Mouse (Mus musculus) forebrain, embryonic 11.5 days (tissue): ENCODE results near the gene Txlng. TPM values are rescaled to one million over a fixed set of nuclear protein-coding genes. Genes with fewer than 3 reads are reported as not detected.

Experiments used
- ATAC-seq: fragments of 200-750 bp; cut with Nextera tagmentation; replicated peaks from 2 replicates; pipeline ENCODE4 v1.8.0; 2017; ENCODE audit warnings: moderate TSS enrichment; ENCODE audit not compliant: low FRiP score
- DNase-seq: peaks from one replicate; pipeline ENCODE4 v3.0.0-alpha.2; 2017; ENCODE audit warnings: low spot score
- H3K27ac ChIP-seq: fragments of 300-500 bp; sonication (generic); 2 replicates; pipeline ENCODE4 v1.5.1; 2014; ENCODE audit warnings: low read depth, low read length
- H3K27me3 ChIP-seq: fragments of 300-500 bp; sonication (generic); 2 replicates; pipeline ENCODE4 v1.6.1; 2014; ENCODE audit warnings: mild to moderate bottlenecking, low read length, mixed read lengths; ENCODE audit not compliant: control insufficient read depth, insufficient read depth
- H3K36me3 ChIP-seq: fragments of 300-500 bp; sonication (generic); 2 replicates; pipeline ENCODE4 v1.6.1; 2014; ENCODE audit warnings: mild to moderate bottlenecking, low read length, moderate library complexity, mixed read lengths; ENCODE audit not compliant: control insufficient read depth, insufficient read depth
- H3K4me1 ChIP-seq: fragments of 300-500 bp; sonication (generic); replicated peaks from 2 replicates; pipeline ENCODE4 v1.6.1; 2014; ENCODE audit warnings: low read length, mixed read lengths; ENCODE audit not compliant: control insufficient read depth, insufficient read depth
- H3K4me2 ChIP-seq: fragments of 300-500 bp; sonication (generic); 2 replicates; pipeline ENCODE4 v1.6.1; 2014; ENCODE audit warnings: low read depth, mild to moderate bottlenecking, low read length, moderate library complexity, mixed read lengths; ENCODE audit not compliant: severe bottlenecking
- H3K4me3 ChIP-seq: fragments of 300-500 bp; sonication (generic); 2 replicates; pipeline ENCODE4 v1.5.1; 2014; ENCODE audit warnings: low read depth, low read length
- H3K9ac ChIP-seq: fragments of 300-500 bp; sonication (generic); 2 replicates; pipeline ENCODE4 v1.6.1; 2014; ENCODE audit warnings: low read length
- H3K9me3 ChIP-seq: fragments of 300-500 bp; sonication (generic); 2 replicates; pipeline ENCODE4 v1.6.1; 2016; ENCODE audit warnings: low read length, mixed read lengths; ENCODE audit not compliant: control insufficient read depth
- WGBS: fragments of 180-500 bp; shearing (Covaris S2); extraction: QIAGEN DNeasy Blood & Tissue Kit; methylation state at CpG from one replicate; pipeline ENCODE4 v1.1.7; 2014; 5-methylcytosine and 5-hydroxymethylcytosine counted together
- polyA plus RNA-seq: library from polyadenylated mRNA; unstranded; fragments of >200 nt; fragmentation: Nextera tagmentation; extraction: Ambion mirVana; gene quantifications from 2 replicates; pipeline ENCODE4 v1.2.1, GENCODE M21; 2014

The Txlng gene
- polyA plus RNA-seq, result 18.7 and 20.9 TPM in 2 replicates

GRCm38 (mm10) chrX:162829203-162829708 is at the start of gene Txlng:
TSS of gene Txlng (minus strand) at chrX:162829454.
- peak within 1 kb of the TSS; percentile 71 for H3K4me2 ChIP-seq
- H3K27ac ChIP-seq, result no peak within 1 kb of the TSS
- DNase-seq (peak; percentile 93), ATAC-seq (peak; percentile 97)
- no peaks in the 10 kb centered on the region for H3K9me3 ChIP-seq
- H3K36me3 ChIP-seq, result no peaks in the 10 kb centered on the region
- H3K27me3 ChIP-seq, result no peaks in the 10 kb centered on the region
- H3K9ac ChIP-seq, result peak within 1 kb of the TSS; percentile 51
- WGBS, result 17% methylated on average over 26 of the region's 37 CpGs
- H3K4me3 ChIP-seq, result peak within 1 kb of the TSS; percentile 54
- H3K4me1 ChIP-seq, result no peaks in the 10 kb centered on the region

GRCm38 (mm10) chrX:162878236-162878635 is 49.0 kb upstream of the Txlng start:
- ATAC-seq (no peak), DNase-seq (no peak)
- H3K4me1 ChIP-seq, result no peaks in the 10 kb centered on the region
- no peaks in the 10 kb centered on the region for H3K27me3 ChIP-seq
- WGBS, result 79% methylated on average over 3 of the region's 3 CpGs
- H3K36me3 ChIP-seq, result no peaks in the 10 kb centered on the region; the same call in 1 of the 2 replicates
- no peaks in the 10 kb centered on the region for H3K9me3 ChIP-seq
- H3K27ac ChIP-seq, result no peak overlapping the region
- H3K4me2 ChIP-seq, result no peak overlapping the region
- H3K9ac ChIP-seq, result no peak overlapping the region
- no peak overlapping the region for H3K4me3 ChIP-seq

GRCm38 (mm10) chrX:162873761-162874160 is 44.5 kb upstream of the Txlng start:
- DNase-seq, result no peak
- no peak for ATAC-seq
- no peaks in the 10 kb centered on the region; the same call in 1 of the 2 replicates for H3K36me3 ChIP-seq

GRCm38 (mm10) chrX:162871734-162872517 is 42.7 kb upstream of the Txlng start:
- H3K27ac ChIP-seq, result no peak overlapping the region
- H3K9me3 ChIP-seq, result no peaks in the 10 kb centered on the region
- H3K4me2 ChIP-seq, result no peak overlapping the region
- WGBS, result 37% methylated on average over 4 of the region's 4 CpGs
- H3K27me3 ChIP-seq, result no peaks in the 10 kb centered on the region
- ATAC-seq, result no peak
- H3K4me1 ChIP-seq, result no peaks in the 10 kb centered on the region
- peak; percentile 53 for DNase-seq
- no peak overlapping the region for H3K4me3 ChIP-seq
- H3K9ac ChIP-seq, result no peak overlapping the region
- no peaks in the 10 kb centered on the region for H3K36me3 ChIP-seq

More at GRCm38 (mm10) chrX:162873761-162874160, 44.5 kb upstream of the Txlng start:
- 87% methylated on average over 2 of the region's 2 CpGs for WGBS
- H3K4me2 ChIP-seq, result no peak overlapping the region
- no peak overlapping the region for H3K9ac ChIP-seq
- H3K27me3 ChIP-seq, result no peaks in the 10 kb centered on the region
- H3K27ac ChIP-seq, result no peak overlapping the region
- H3K4me3 ChIP-seq, result no peak overlapping the region
- H3K9me3 ChIP-seq, result no peaks in the 10 kb centered on the region
- H3K4me1 ChIP-seq, result no peaks in the 10 kb centered on the region

GRCm38 (mm10) chrX:162868294-162868965 is 39.2 kb upstream of the Txlng start:
- Histone ChIP-seq H3K4me3 (no peak overlapping the region), H3K4me1 (no peaks in the 10 kb centered on the region), H3K4me2 (no peak overlapping the region), H3K9ac (no peak overlapping the region), H3K36me3 (no peaks in the 10 kb centered on the region), H3K9me3 (no peaks in the 10 kb centered on the region), H3K27me3 (no peaks in the 10 kb centered on the region), H3K27ac (no peak overlapping the region)
- DNase-seq, result no peak
- no peak for ATAC-seq
- WGBS, result 89% methylated on average over 3 of the region's 3 CpGs

- ATAC-seq, result no peak
- DNase-seq, result no peak
- Histone ChIP-seq H3K4me2 (no peak overlapping the region), H3K27ac (no peak overlapping the region), H3K4me3 (no peak overlapping the region), H3K4me1 (no peaks in the 10 kb centered on the region), H3K9me3 (no peaks in the 10 kb centered on the region), H3K36me3 (no peaks in the 10 kb centered on the region), H3K9ac (no peak overlapping the region), H3K27me3 (no peaks in the 10 kb centered on the region)
- WGBS, result 90% methylated on average over 1 of the region's 1 CpGs
Measured at GRCm38 (mm10) chrX:162848682-162849081, 19.4 kb upstream of the Txlng start.

GRCm38 (mm10) chrX:162845531-162845930 is 16.3 kb upstream of the Txlng start:
- H3K4me1 ChIP-seq, result no peaks in the 10 kb centered on the region
- H3K27me3 ChIP-seq, result no peaks in the 10 kb centered on the region
- 87% methylated on average over 3 of the region's 3 CpGs for WGBS
- H3K4me3 ChIP-seq, result no peak overlapping the region
- no peaks in the 10 kb centered on the region for H3K9me3 ChIP-seq
- no peak overlapping the region for H3K4me2 ChIP-seq
- no peak overlapping the region for H3K27ac ChIP-seq
- DNase-seq, result no peak
- no peaks in the 10 kb centered on the region for H3K36me3 ChIP-seq
- H3K9ac ChIP-seq, result no peak overlapping the region
- no peak for ATAC-seq

- Histone ChIP-seq H3K9ac (no peak overlapping the region), H3K36me3 (no peaks in the 10 kb centered on the region), H3K4me2 (no peak overlapping the region), H3K9me3 (no peaks in the 10 kb centered on the region), H3K27ac (no peak overlapping the region), H3K27me3 (no peaks in the 10 kb centered on the region), H3K4me3 (no peak overlapping the region), H3K4me1 (no peaks in the 10 kb centered on the region)
- no peak for ATAC-seq
- 69% methylated on average over 8 of the region's 8 CpGs for WGBS
- DNase-seq, result no peak
Measured at GRCm38 (mm10) chrX:162844447-162845100, 15.3 kb upstream of the Txlng start.
